Mouse (Mus musculus) layer of hippocampus, postnatal 10 days (tissue): Measurements from ENCODE around the gene Plaur. TPM values are rescaled to one million over a fixed set of nuclear protein-coding genes. Genes with fewer than 3 reads are reported as not detected.

Experiments used
- DNase-seq, 2 experiments: peaks; one replicate each; pipeline ENCODE4 v3.0.0; 2021; ENCODE audit warnings: low spot score in 2 of 2
- long read RNA-seq: library from polyadenylated mRNA; stranded (forward); transcript quantifications from one replicate; pipeline ENCODE4 v2.0.0, GENCODE M21; 2023
- total RNA-seq, 2 experiments: library from RNA; stranded (reverse); gene quantifications; 2 replicates each; pipeline ENCODE4 v1.2.3; 2021

Gene Plaur
- 1 to 10 TPM; 1.3 to 2.3 TPM for total RNA-seq
- long read RNA-seq, partial matches to known transcripts, result 0 of 2 reads
- long read RNA-seq, other reads (novel, unspliced or antisense), result 0 of 2 reads

GRCm38 (mm10) chr7:24462388-24463319 lies at the start of gene Plaur:
Gene Plaur (plus strand): TSS chr7:24462484.
- DNase-seq, result no peak

DNA sequence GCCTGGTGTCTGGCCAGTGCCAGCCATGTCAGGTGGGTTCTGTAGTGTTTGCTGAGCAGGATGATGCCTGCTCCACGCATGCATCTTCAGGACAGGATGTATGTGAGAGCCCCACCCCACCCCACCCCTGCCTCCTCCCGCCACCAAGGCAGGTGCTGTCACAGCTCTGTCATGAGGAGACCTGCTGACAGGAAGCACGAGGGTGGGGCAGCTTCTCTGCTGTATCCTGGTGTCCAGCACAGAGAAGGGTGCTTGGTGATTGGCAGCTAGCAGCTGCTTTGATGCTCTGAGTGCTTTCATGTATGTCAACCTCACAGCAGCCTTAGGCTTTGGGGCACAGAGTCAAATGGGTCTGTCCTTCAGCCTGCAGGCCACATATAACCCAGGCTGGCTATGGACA lies 48.7 kb upstream of the Plaur start:
- DNase-seq, result no peak

GRCm38 (mm10) chr7:24415261-24415660 lies 47.0 kb upstream of the Plaur start:
- no peak for DNase-seq

DNA sequence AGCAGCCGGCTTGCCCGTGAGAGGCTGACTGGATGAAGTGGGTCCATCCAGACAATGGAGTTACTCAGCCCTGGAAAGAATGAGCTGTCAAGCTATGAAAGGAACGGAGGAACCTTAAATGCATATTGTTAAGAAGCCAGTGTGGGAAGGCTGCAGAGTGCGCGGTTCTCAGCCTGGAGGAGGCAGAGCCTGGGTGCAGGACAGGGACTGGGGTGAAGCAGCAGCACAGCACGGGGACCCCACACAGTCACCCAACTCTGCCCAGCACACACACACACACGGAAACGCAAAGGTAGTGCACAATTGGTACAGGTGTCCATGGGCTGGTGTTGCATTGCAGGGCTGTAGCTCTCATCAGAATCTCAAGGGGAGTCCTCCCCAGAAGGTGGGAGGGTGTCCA lies 42.7 kb upstream of the Plaur start:
- no peak for DNase-seq

DNA sequence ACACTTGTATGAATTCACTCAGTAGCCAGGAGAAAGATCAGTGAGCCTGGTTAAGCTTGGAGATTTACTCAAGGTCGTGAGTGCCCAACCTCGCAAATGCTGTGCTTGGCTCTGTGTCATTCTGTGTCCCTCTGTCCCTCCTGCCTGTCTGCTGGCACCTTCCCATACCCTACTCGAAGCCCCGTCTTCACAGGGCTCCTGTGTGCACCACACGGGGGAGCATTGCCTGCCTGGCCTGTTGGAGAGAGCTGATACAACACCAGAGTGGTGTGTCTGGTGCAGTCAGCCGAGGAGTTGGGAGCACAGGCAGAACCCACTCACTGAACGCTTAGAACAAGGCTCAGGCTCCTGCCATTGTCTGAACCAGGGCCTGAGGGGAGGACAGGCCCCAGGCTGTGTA lies 40.6 kb upstream of the Plaur start:
- DNase-seq, result no peak

GRCm38 (mm10) chr7:24422251-24422650 lies 40.0 kb upstream of the Plaur start:
- DNase-seq, result no peak

- DNase-seq, result no peak
Measured at GRCm38 (mm10) chr7:24423107-24423763, 39.0 kb upstream of the Plaur start.

GRCm38 (mm10) chr7:24423956-24424732 lies 38.1 kb upstream of the Plaur start:
- DNase-seq, result peak in 1 of 2 experiments; percentile 27

DNA sequence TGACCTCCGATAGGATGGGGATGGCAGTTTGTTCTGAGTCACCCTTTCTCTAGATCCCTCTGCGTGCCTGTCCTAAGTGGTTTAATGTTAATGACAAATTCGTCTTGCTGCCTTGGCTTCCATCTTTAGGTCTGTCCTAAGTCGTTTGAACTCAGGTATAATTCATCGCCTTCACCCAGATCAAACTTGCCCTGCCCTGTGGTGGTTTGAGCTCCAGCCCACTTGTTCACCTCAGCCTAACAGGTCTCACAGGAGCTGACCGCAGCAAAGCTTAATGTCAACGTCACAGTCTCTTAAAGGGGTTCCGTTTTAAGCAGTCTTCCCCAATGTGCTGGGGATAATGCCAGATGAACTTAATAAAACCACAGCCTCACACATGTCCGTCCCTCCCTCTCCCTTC lies 36.4 kb upstream of the Plaur start:
- DNase-seq, result no peak

GRCm38 (mm10) chr7:24427168-24427567 lies 35.1 kb upstream of the Plaur start:
- DNase-seq, result no peak

DNA sequence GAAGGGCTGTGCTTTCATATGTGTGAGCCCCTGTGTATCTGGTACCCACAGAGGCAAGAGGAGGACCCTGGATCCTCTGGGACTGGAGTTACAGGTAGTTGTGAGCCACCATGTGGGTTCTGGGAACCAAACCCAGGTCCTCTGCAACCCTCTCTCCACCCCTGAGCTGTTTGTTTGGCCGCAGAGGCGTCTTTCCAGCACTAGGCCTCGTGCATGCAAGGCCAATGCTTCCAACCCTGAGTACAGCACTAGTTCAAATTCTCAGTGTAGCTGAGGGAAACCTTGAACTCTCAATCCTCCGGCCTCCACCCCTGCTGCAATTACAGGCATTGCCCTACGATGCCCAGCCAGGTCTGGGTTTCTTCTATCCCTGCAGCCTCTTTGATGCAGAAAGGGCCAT lies 33.6 kb upstream of the Plaur start:
- no peak for DNase-seq

GRCm38 (mm10) chr7:24429413-24430112 lies 32.7 kb upstream of the Plaur start:
- peak; percentile 67 to 75 for DNase-seq

GRCm38 (mm10) chr7:24430551-24431345 lies 31.5 kb upstream of the Plaur start:
- no peak for DNase-seq

- DNase-seq, result no peak
Measured at GRCm38 (mm10) chr7:24431713-24432112, 30.6 kb upstream of the Plaur start.

DNA sequence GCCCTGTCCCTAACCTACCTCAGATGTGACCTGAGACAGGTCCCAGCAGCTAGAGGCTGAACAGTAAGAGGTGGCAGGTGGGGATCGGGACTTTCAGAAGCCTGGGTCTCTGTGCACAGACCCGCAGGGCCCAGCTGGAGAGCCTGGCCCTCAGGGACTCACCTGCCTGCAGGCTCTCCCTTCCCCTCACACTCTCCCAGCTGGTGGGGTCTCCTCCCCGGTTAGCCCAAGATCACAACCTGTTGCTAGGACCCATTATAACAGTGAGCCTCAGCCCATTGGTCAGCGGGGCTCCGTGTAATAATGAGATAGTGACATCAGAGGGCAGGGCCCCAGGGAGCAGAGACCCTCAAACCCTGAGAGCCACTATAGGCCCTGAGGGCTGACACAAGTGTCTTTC lies 27.0 kb upstream of the Plaur start:
- DNase-seq, result no peak

- peak; percentile 22 to 39 for DNase-seq
Measured at GRCm38 (mm10) chr7:24437981-24438380, 24.3 kb upstream of the Plaur start.

DNA sequence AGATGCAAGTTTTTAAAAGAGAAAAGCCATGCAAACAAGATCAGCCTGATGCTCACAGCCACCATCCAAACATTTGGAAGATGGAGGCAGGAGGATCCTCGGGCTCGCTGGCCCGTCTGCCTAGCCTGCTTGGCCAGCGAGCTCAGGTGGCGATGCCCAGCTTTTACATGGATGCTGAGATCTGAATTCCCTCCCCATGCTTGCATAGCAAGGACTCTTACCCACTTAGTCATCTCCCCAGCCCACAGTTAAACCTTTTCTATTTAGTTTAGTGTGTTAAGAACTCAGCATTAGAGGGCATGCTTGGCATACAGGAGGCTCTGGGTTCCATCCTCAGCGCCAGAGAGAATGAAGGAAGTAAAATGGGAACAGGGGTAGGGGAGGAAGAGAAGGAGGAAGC lies 23.1 kb upstream of the Plaur start:
- no peak for DNase-seq

GRCm38 (mm10) chr7:24439891-24440290 lies 22.4 kb upstream of the Plaur start:
- DNase-seq, result no peak

GRCm38 (mm10) chr7:24441785-24442184 lies 20.5 kb upstream of the Plaur start:
- peak; percentile 50 to 57 for DNase-seq

- DNase-seq, result no peak
Measured at GRCm38 (mm10) chr7:24442313-24442712, 20.0 kb upstream of the Plaur start.
